Mouse (Mus musculus): ENCODE results near the gene Spi1.
"Not testable (repeated sequence)": the region's sequence is repeated elsewhere in the genome, so short reads cannot be mapped to it uniquely, and the experiment has no call there.

The Spi1 gene

GRCm38 (mm10) chr2:91081775-91082695, at the start of gene Spi1:
Spi1 (plus strand) TSS chr2:91082390.
- DNase-seq, result no peak

GRCm38 (mm10) chr2:91033000-91033399, 49.2 kb upstream of the Spi1 start:
- DNase-seq, result no peak

GRCm38 (mm10) chr2:91035385-91035784, 46.8 kb upstream of the Spi1 start, which contains the start of gene Rapsn:
Rapsn (plus strand) TSS chr2:91035620.
- peak; percentile 52 for DNase-seq

GRCm38 (mm10) chr2:91041786-91042185, 40.4 kb upstream of the Spi1 start:
- DNase-seq, result no peak

GRCm38 (mm10) chr2:91042651-91043398, 39.4 kb upstream of the Spi1 start:
- no peak for DNase-seq

- no peak for DNase-seq
These were observed 37.5 kb upstream of the Spi1 start for GRCm38 (mm10) chr2:91044727-91045126.

- not testable (repeated sequence) for DNase-seq
These were observed 36.4 kb upstream of the Spi1 start for GRCm38 (mm10) chr2:91045805-91046204.

GRCm38 (mm10) chr2:91047359-91047758, 34.8 kb upstream of the Spi1 start:
- DNase-seq, result no peak

GRCm38 (mm10) chr2:91051917-91052316, 30.3 kb upstream of the Spi1 start:
- no peak for DNase-seq

GRCm38 (mm10) chr2:91052752-91053151, 29.4 kb upstream of the Spi1 start:
- DNase-seq, result no peak

GRCm38 (mm10) chr2:91053181-91053933, 28.8 kb upstream of the Spi1 start:
- no peak for DNase-seq

- DNase-seq, result peak; percentile 99
These were observed 28.2 kb upstream of the Spi1 start, which contains the start of gene Psmc3 for GRCm38 (mm10) chr2:91053934-91054382. Psmc3 (plus strand) TSS chr2:91054009.

GRCm38 (mm10) chr2:91058435-91058834, 23.8 kb upstream of the Spi1 start:
- DNase-seq, result no peak

- no peak for DNase-seq
These were observed 22.8 kb upstream of the Spi1 start for GRCm38 (mm10) chr2:91059376-91059775.

GRCm38 (mm10) chr2:91060544-91061355, 21.4 kb upstream of the Spi1 start:
- peak; percentile 63 for DNase-seq

GRCm38 (mm10) chr2:91061849-91062481, 20.2 kb upstream of the Spi1 start:
- peak; percentile 76 for DNase-seq

- DNase-seq, result no peak
These were observed 19.2 kb upstream of the Spi1 start for GRCm38 (mm10) chr2:91062779-91063606.

- DNase-seq, result no peak
These were observed 18.0 kb upstream of the Spi1 start for GRCm38 (mm10) chr2:91064211-91064610.

- DNase-seq, result peak; percentile 75
These were observed 16.6 kb upstream of the Spi1 start for GRCm38 (mm10) chr2:91065544-91065943.

- DNase-seq, result no peak
These were observed 15.7 kb upstream of the Spi1 start for GRCm38 (mm10) chr2:91066455-91066854.

Data from lung, postnatal 10 days (tissue).